Mouse (Mus musculus) yolk sac, embryonic 10.5 days (tissue): ENCODE data around the gene Kcnt2.

ENCODE experiments used
- DNase-seq: peaks from one replicate; pipeline ENCODE4 v3.0.0-alpha.2; 2017; ENCODE audit warnings: low spot score

Gene Kcnt2

GRCm38 (mm10) chr1:140378791-140379190 is 132.8 kb downstream of the Kcnt2 start:
- DNase-seq, result no peak

- DNase-seq, result no peak
Measured at GRCm38 (mm10) chr1:140379526-140379925, 133.6 kb downstream of the Kcnt2 start.

DNA sequence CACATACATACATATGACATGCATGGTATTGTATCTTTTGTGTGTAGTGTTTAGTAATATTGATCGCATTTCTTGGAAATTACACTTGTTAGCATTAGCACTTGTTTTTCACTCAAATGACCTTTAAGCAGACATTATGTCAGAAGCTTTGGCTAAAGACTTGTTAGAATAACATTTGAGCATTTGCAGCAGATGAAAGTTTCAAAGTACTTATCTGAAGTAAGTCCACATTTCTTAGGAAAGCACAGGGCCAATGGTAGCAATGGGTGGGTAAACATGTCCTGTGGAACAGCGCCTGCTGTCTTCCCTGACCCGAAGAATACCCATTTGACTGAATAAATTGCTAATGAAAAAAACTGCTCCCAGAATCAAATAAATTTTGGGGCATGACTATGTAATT is 135.1 kb downstream of the Kcnt2 start:
- DNase-seq, result no peak

- no peak for DNase-seq
Measured at GRCm38 (mm10) chr1:140390301-140390700, 144.3 kb downstream of the Kcnt2 start.

DNA sequence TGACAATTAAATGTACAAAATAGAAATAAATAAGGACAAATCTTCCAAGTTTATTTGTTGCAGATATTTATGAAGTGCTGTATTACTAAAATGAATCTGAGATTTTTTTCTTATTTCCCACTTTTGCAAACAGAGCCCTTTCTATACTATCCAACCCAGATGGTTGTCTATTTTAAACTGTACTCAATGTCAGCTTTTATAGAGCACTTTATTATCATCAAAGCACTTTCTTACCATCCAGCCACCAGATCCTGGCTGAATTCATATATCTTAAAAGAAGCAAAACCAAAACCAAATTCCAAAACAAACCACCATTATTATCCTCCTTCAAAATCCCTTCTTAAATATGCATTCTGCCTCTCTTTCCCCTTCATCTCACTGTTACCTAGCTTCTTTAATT is 151.8 kb downstream of the Kcnt2 start:
- DNase-seq, result no peak

GRCm38 (mm10) chr1:140406631-140407288 is 160.8 kb downstream of the Kcnt2 start:
- DNase-seq, result no peak

- no peak for DNase-seq
Measured at GRCm38 (mm10) chr1:140415761-140416160, 169.8 kb downstream of the Kcnt2 start.

DNA sequence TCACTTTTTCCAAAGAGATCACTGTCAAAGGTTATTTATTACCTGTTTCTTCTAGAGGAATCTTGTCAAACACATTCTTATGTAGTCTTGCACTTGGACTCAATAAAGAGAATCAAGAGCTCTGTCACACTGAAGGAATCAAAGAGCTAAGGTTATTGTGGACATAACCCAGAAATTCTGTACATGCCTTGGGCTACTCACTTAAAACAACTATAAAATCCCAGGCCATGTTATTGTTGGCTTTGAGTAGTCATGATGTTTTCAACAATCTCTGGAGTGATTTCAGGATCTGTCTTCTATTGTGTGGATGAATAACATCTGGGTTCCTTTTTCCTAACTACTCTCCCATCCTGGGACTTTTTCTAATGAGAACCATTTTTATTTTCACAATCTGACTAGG is 177.0 kb downstream of the Kcnt2 start:
- no peak for DNase-seq

DNA sequence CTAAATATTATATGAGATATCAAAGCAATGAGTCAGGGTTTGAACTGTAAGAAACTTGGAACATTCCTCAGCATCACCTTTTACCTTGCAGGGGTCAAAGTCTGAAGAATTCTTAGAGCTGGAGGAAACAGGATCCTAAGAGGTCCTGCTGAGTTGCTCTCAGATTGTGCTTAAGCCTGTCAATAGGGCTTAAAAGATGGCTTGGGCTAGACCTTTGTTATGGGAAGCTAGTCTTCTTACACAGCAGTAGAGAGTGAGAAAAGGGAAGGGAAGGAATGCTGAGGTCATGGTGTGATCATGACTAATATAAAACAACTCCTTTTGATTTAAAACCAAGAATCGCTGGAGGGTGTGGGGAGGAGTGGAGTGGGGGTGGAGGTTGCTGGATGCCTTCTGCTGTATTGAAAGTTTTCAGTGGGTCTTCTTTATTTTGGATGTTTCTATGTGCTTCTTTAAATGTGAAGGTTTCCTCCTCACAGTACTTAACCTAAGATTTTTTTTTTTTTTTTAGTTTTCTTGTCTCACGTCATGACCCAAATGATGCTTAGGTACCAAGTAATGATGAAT is 183.4 kb downstream of the Kcnt2 start:
- DNase-seq, result no peak

GRCm38 (mm10) chr1:140432039-140432438 is 186.1 kb downstream of the Kcnt2 start:
- no peak for DNase-seq

DNA sequence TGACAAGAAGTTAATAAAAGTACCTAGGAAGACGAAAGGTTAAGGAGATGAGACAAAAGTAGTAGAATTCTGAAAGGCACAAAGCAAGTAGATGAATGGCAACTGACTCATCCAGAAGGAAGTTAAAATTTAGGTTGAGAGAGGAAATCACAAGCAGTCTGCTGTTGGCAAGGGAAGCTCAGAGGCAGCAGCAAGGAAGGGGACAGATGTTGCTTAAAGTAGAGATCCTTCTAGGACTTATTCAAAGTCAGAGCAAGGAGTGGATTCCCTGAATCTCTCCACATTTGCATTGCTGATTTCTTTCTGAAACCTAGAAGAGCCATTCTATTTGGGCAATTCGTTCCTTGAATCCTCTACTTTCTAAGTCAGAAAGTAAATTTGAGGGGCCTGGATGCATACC is 188.8 kb downstream of the Kcnt2 start:
- no peak for DNase-seq

- no peak for DNase-seq
Measured at GRCm38 (mm10) chr1:140438176-140438575, 192.2 kb downstream of the Kcnt2 start.

- no peak for DNase-seq
Measured at GRCm38 (mm10) chr1:140443904-140444303, 197.9 kb downstream of the Kcnt2 start.

DNA sequence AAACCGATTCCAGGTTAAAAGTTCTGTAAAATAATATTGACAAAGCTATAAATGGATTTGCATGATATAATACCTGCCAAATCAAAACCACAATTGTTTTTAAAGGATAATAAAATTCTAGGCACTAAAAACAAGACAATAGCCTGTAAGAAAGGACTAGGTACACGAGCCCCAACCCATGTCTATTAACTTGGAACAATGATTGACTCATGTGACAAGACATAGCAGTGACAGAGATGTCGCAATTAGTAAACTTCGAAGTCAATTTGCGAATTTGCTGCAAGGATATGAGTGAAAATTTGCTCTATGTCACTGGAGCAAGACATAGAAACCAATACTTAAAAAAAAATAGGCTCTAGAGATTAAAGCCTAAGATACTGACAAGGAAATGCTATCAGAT is 198.4 kb downstream of the Kcnt2 start:
- no peak for DNase-seq

- no peak for DNase-seq
Measured at GRCm38 (mm10) chr1:140451461-140451860, 205.5 kb downstream of the Kcnt2 start.

GRCm38 (mm10) chr1:140451924-140452323 is 206.0 kb downstream of the Kcnt2 start:
- no peak for DNase-seq

GRCm38 (mm10) chr1:140455903-140456302 is 209.9 kb downstream of the Kcnt2 start:
- no peak for DNase-seq

DNA sequence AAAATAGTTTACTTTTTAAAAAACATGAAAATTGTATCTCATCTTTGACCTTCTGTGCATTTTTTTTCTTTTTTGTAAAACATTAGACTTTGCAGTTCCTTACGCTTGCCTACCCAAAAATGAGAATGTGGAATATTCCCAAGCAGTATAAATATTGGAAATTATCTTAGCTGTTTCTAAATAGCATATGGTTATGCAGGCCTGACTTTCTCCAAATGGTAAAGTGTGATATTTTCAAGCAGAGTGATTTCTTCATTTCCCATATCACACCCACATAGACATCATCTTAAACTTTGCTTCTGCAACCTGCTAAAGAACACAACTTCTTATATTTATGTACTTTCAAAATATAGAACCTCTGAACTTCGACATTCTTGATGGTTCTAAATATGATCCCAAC is 210.9 kb downstream of the Kcnt2 start:
- no peak for DNase-seq

DNA sequence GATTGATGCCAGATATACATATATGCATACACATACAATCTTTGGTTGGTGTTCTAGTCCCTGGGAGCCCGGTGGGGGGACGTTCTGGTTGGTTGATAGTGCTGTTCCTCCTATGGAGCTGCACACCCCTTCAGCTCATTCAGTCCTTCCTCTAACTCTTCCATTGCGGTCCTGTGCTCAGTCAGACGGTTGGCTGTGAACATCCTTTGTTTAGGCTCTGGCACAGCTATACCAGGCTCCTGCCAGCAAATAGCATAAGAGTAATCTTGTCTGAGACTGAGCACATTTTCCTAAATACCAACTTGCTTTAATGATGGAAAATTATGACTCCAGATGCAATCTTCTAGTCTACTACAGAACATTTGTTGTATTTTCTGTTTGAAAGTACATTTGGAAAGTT is 222.4 kb downstream of the Kcnt2 start:
- DNase-seq, result no peak

GRCm38 (mm10) chr1:140469586-140469985 is 223.6 kb downstream of the Kcnt2 start:
- DNase-seq, result no peak

DNA sequence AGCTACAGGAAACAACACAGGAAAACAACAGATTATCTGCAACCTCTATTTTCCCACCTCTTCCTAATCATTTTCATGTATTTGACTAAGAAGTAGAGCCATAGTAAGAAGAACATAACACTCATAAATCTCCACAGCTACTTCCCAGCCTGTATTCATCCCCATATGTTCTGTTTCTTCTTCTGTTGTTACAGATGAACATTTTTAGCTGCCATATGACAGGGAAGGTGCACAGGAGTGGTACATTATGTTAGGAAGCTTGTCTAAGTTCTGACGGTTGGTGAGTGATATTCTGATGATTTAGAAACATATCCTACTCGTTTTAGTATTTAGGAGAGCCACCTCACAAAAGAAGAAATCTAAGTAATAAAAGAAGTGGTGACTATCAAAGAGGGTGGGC is 231.0 kb downstream of the Kcnt2 start:
- DNase-seq, result no peak

DNA sequence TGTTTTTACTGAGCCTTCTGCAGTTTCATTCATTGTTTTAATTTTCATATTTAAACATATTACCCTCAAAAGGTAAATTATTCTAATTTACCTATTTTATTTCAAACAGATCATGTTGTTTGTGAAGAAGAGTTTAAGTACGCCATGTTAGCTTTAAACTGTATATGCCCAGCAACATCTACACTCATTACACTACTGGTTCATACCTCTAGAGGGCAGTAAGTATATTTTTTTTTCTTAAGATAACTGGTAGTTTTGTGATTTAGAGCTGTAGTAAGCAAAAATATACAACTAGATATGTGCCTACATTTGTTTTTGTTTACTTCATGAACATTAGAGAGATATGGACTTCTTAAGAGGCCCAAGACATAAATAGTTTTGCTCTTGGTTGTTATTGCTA is 238.1 kb downstream of the Kcnt2 start:
- no peak for DNase-seq

- no peak for DNase-seq
Measured at GRCm38 (mm10) chr1:140489816-140490215, 243.9 kb downstream of the Kcnt2 start.

DNA sequence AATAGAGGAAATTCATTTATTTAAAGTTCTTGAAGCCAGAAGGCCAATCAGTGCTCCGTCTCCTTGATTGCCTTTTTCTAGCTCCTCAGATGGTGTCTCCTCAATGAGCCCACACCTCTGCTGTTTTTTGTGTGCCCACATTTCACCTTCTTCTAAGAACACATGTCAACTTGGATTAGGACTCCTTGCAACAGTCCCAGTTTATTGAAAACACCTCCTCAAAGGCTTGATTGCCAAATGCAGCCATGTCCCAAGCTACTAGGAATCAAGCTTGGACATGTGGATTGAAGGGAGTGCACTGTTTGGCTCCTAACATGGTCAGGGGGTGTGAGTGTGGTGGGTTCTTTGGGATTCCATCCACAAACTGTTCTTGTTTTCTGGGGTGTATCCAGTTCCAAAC is 245.4 kb downstream of the Kcnt2 start:
- no peak for DNase-seq
